Mouse (Mus musculus) neural tube, embryonic 13.5 days (tissue): ENCODE measurements around the gene Spats2l. TPM values are rescaled to one million over a fixed set of nuclear protein-coding genes. Genes with fewer than 3 reads are reported as not detected.

Experiments
- ATAC-seq: fragments of 200-750 bp; cut with Nextera tagmentation; 2 replicates; pipeline ENCODE4 v1.8.0; 2017; ENCODE audit warnings: low read depth, mild to moderate bottlenecking, moderate TSS enrichment, moderate library complexity
- H3K27ac ChIP-seq: fragments of 300-500 bp; sonication (generic); replicated peaks from 2 replicates; pipeline ENCODE4 v1.5.1; 2015; ENCODE audit warnings: moderate library complexity, mild to moderate bottlenecking, inconsistent platforms
- H3K27me3 ChIP-seq: fragments of 300-500 bp; sonication (generic); 2 replicates; pipeline ENCODE4 v1.6.1; 2015; ENCODE audit warnings: mild to moderate bottlenecking, inconsistent platforms
- H3K36me3 ChIP-seq: fragments of 300-500 bp; sonication (generic); 2 replicates; pipeline ENCODE4 v1.6.1; 2015; ENCODE audit warnings: mild to moderate bottlenecking, inconsistent platforms
- H3K4me1 ChIP-seq: fragments of 300-500 bp; sonication (generic); replicated peaks from 2 replicates; pipeline ENCODE4 v1.6.1; 2015; ENCODE audit warnings: inconsistent platforms
- H3K4me2 ChIP-seq: fragments of 300-500 bp; sonication (generic); 2 replicates; pipeline ENCODE4 v1.6.1; 2015; ENCODE audit warnings: inconsistent platforms, mild to moderate bottlenecking, moderate library complexity
- H3K4me3 ChIP-seq: fragments of 300-500 bp; sonication (generic); 2 replicates; pipeline ENCODE4 v1.5.1; 2015; ENCODE audit warnings: mild to moderate bottlenecking, inconsistent platforms
- H3K9ac ChIP-seq: fragments of 300-500 bp; sonication (generic); 2 replicates; pipeline ENCODE4 v1.6.1; 2015; ENCODE audit warnings: moderate library complexity, mild to moderate bottlenecking, inconsistent platforms
- H3K9me3 ChIP-seq: fragments of 300-500 bp; sonication (generic); 2 replicates; pipeline ENCODE4 v1.6.1; 2016; ENCODE audit warnings: inconsistent platforms
- WGBS: fragments of 180-500 bp; shearing (Covaris S2); methylation state at CpG from one replicate; pipeline ENCODE4 v1.1.7; 2015; 5-methylcytosine and 5-hydroxymethylcytosine counted together
- polyA plus RNA-seq: library from polyadenylated mRNA; unstranded; fragments of >200 nt; fragmentation: Nextera tagmentation; extraction: Ambion mirVana; gene quantifications from 2 replicates; pipeline ENCODE4 v1.2.1, GENCODE M21; 2015

Spats2l gene
- polyA plus RNA-seq, 1 experiment from 2014 or later: 52.5 TPM

DNA sequence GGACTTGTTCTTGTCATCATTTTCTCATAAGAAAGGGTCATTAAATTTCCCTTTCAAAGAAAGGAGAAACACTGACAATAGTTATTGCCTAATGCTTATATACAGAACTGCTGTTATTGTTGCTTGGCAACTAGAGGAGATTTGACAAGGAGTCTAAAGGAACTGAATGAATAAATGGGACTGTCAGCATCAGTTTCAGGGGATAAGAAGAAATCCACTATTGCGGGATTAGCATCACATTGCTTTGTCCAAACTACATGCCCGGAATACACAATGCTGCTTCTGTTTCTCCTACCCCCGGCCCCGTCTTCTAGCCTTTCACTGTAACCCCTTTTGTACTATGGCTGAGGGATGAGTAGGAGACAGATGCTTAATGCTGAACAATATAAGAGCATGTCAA lies 88.1 kb downstream of the Spats2l start:
- Histone ChIP-seq H3K36me3 (no peaks in the 10 kb centered on the region), H3K27ac (0 out of 2 replicates have a peak overlapping the region, but pooled peaks have one; percentile 14), H3K27me3 (no peaks in the 10 kb centered on the region), H3K4me1 (peaks cover 19% of the 10 kb centered on the region), H3K9ac (no peak overlapping the region), H3K4me3 (no peak overlapping the region), H3K4me2 (no peak overlapping the region), H3K9me3 (peaks cover 3% of the 10 kb centered on the region; the same call in 1 of the 2 replicates)
- WGBS: 22% methylated on average over 4 of the region's 4 CpGs
- peak; percentile 63 for ATAC-seq

DNA sequence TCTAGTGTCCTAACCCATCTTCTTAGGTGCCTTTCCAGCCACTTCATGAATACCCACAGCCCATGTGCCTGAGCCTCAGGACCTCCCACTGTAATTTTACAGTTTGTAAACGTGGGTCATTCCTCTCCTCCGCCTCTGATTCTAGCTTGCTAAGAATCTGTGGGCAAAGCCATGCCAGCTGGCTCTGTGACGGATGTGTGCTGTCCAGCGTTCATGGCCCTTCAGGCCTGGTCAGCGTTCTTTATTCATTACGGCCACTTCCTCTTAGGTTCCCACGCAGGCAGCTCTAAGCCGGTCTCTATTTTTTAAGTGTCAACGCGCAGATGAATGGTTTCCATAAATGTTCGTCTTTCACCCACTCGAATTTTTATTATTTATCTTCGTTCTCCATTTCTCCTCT lies 94.7 kb downstream of the Spats2l start:
- ATAC-seq: no peak
- no peaks in the 10 kb centered on the region for H3K36me3 ChIP-seq

DNA sequence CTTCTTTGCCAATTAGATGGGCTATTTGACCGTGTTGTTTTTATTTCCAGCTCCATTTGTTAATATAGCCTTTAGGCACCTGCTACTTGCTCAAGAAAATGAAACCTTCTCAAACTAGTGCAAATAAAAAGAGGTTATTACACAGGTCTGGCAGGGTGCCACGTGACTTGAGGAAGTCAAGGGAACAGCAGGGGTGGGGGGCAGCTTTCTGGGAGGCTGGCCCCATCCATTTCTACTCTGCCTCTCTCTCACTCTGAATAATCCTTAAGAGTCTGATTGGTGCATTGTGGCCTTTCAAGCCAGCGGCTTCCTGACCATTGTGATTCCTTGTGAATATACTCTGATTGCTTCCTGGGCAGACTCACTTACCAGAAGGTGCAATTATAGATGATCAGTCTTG lies 98.0 kb downstream of the Spats2l start:
- ATAC-seq: no peak
- H3K27ac ChIP-seq: no peak overlapping the region
- WGBS: 25% methylated on average over 3 of the region's 3 CpGs

More for the DNA sequence above, 94.7 kb downstream of the Spats2l start:
- peaks cover 40% of the 10 kb centered on the region for H3K4me1 ChIP-seq
- H3K9me3 ChIP-seq: no peaks in the 10 kb centered on the region
- H3K27me3 ChIP-seq: no peaks in the 10 kb centered on the region
- H3K4me3 ChIP-seq: no peak overlapping the region
- no peak overlapping the region for H3K9ac ChIP-seq
- H3K27ac ChIP-seq: no peak overlapping the region
- WGBS: 68% methylated on average over 13 of the region's 13 CpGs
- H3K4me2 ChIP-seq: no peak overlapping the region

DNA sequence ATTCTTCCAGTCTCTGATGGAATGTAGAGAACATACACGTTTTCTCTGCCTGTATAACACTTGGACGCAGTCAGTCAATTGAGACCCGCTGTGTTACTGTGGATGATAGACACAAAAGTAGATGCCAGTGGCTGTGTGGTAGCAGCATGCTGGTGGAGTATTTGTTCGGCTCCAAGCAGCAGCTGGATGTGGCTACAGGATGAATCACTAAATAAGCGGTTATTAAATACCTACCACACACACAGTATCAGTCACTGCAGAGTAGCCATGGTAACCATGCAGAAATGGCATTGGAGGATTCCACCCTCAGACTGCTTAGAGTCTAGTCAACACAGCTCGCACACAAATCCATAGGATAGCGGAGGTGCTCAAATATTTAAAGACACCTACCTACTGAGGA lies 100.0 kb downstream of the Spats2l start:
- Histone ChIP-seq H3K4me3 (no peak overlapping the region), H3K27me3 (no peaks in the 10 kb centered on the region), H3K27ac (0 out of 2 replicates have a peak overlapping the region, but pooled peaks have one; percentile 13), H3K36me3 (no peaks in the 10 kb centered on the region), H3K4me1 (peaks cover 45% of the 10 kb centered on the region), H3K9me3 (no peaks in the 10 kb centered on the region), H3K9ac (no peak overlapping the region), H3K4me2 (no peak overlapping the region)
- ATAC-seq: no peak
- 82% methylated on average over 7 of the region's 7 CpGs for WGBS

More for the DNA sequence above, 98.0 kb downstream of the Spats2l start:
- H3K4me2 ChIP-seq: no peak overlapping the region
- H3K9me3 ChIP-seq: no peaks in the 10 kb centered on the region
- H3K36me3 ChIP-seq: no peaks in the 10 kb centered on the region
- H3K4me1 ChIP-seq: peaks cover 61% of the 10 kb centered on the region
- no peak overlapping the region for H3K4me3 ChIP-seq
- no peaks in the 10 kb centered on the region for H3K27me3 ChIP-seq
- no peak overlapping the region for H3K9ac ChIP-seq

DNA sequence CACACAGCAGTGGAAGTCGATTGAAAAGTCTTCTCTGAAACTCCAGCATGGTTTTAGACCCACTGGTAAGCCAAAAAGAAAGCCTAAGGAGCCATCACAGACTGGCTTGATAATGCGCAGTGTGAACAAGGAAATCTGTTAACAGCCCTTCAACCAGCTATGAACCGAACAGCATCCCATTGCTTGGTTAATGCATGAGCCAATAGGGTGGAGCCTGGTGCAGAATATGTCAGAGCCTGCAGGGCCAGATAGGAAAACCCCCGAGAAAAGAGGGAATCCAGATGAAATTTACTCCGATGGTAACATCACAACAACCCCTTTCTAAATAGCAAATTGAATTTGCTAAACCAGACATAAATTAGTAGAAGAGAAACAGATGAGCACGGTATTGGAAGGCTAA lies 101.1 kb downstream of the Spats2l start:
- H3K36me3 ChIP-seq: no peaks in the 10 kb centered on the region
- no peak overlapping the region for H3K4me3 ChIP-seq
- H3K9me3 ChIP-seq: no peaks in the 10 kb centered on the region
- 55% methylated on average over 6 of the region's 6 CpGs for WGBS
- H3K27ac ChIP-seq: peak overlapping the region; percentile 79
- peak; percentile 72 for ATAC-seq
- H3K27me3 ChIP-seq: no peaks in the 10 kb centered on the region
- peaks cover 45% of the 10 kb centered on the region for H3K4me1 ChIP-seq
- peak overlapping the region; percentile 27 for H3K4me2 ChIP-seq
- no peak overlapping the region for H3K9ac ChIP-seq

DNA sequence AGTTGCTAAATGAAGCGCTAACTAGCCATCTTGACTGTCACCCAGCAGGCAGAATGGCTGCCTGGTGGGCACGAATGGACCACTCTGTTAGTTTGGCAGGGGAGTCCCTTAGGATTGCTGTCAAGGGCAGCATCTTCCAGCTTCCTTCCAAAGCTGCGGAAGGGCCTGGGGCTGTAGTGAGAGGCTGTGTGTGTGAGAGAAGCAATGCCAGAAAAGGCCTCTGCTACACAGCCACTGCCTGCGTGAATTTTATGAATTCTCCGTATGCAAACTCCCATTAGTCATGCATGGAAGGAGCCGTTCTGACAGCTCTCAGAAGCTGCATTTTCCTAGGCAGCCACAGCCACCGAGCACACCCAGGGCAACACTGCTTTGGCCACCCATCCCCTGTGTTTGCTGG lies 101.5 kb downstream of the Spats2l start:
- Histone ChIP-seq H3K4me3 (no peak overlapping the region), H3K9ac (0 out of 2 replicates have a peak overlapping the region, but pooled peaks have one; percentile 27)

DNA sequence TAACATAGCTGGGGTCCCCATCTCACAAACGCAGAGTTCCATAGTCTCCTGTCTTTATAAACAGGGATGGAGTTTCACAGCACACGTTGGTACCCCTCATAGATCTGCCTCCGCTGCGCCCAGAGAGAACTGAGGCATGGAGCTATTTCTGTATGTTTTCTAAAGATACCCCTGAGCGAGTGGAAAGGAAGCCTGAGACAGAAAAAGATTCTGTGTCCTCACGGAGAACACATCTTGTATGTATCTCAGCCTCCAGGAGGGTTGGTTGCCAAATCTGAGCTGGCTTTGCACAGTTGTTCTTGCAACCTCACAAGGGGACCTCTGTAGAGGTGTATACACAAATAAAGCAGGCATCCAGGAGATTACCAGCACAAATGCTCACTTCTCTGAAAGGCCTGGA lies 105.0 kb downstream of the Spats2l start:
- Histone ChIP-seq H3K4me2 (no peak overlapping the region), H3K9me3 (no peaks in the 10 kb centered on the region), H3K9ac (no peak overlapping the region), H3K4me3 (no peak overlapping the region), H3K27ac (no peak overlapping the region), H3K4me1 (peaks cover 20% of the 10 kb centered on the region), H3K27me3 (no peaks in the 10 kb centered on the region), H3K36me3 (no peaks in the 10 kb centered on the region)
- WGBS: 91% methylated on average over 6 of the region's 6 CpGs
- ATAC-seq: no peak

More for the DNA sequence above, 101.5 kb downstream of the Spats2l start:
- peak overlapping the region; percentile 79 for H3K27ac ChIP-seq
- H3K9me3 ChIP-seq: no peaks in the 10 kb centered on the region
- no peaks in the 10 kb centered on the region for H3K27me3 ChIP-seq
- ATAC-seq: peak; percentile 84
- H3K4me1 ChIP-seq: peaks cover 45% of the 10 kb centered on the region
- no peaks in the 10 kb centered on the region for H3K36me3 ChIP-seq
- WGBS: 32% methylated on average over 7 of the region's 7 CpGs
- peak overlapping the region; percentile 27 for H3K4me2 ChIP-seq

DNA sequence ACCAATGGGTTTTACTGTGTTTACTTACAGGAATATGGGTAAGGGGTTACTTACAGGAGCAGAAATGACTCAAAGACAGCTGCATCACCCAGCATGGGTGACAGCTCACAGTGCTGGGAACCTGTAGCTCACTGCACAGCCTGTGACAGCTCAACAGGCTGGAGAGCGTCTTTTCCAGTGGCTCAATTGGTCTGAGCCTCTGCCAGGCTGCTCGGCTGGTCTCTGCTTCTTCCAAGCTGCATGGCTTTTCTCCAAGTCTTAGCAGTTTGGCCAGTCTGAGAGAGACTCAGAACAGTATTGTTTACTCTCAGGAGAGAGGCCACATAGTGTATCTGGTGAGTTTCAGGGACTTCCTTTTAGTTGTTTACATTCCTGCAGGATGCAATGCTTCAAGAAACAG lies 110.9 kb downstream of the Spats2l start:
- no peak overlapping the region for H3K9ac ChIP-seq
- no peak for ATAC-seq
- WGBS: 81% methylated on average over 2 of the region's 2 CpGs

DNA sequence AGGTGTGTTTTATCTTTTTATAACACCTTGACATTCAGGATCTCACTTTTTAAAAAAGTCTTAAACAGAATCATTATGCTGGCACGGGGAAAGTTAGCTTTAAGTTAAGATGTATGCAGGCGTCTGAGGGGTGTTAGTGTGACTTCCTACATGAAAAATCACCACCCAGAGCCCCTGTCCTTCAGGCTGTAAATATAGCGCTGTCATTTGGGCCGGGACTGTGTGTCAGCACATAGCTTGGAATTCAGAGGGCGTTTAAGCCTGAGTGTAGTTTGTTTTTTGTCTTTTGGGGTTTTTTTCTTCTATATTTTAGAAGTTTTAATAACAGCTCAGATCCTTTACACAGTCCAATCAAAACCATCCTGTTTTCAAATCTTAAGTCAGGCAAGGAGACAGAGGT lies 115.8 kb downstream of the Spats2l start:
- 41% methylated on average over 5 of the region's 5 CpGs for WGBS
- Histone ChIP-seq H3K4me2 (no peak overlapping the region), H3K36me3 (peaks cover 8% of the 10 kb centered on the region), H3K9ac (no peak overlapping the region), H3K4me3 (no peak overlapping the region), H3K27ac (no peak overlapping the region), H3K4me1 (peaks cover 13% of the 10 kb centered on the region), H3K27me3 (no peaks in the 10 kb centered on the region), H3K9me3 (no peaks in the 10 kb centered on the region)
- ATAC-seq: no peak

More for the DNA sequence above, 110.9 kb downstream of the Spats2l start:
- Histone ChIP-seq H3K36me3 (peaks cover 8% of the 10 kb centered on the region), H3K4me1 (peaks cover 4% of the 10 kb centered on the region; the same call in 1 of the 2 replicates), H3K27ac (no peak overlapping the region), H3K4me2 (no peak overlapping the region), H3K4me3 (no peak overlapping the region), H3K9me3 (no peaks in the 10 kb centered on the region), H3K27me3 (no peaks in the 10 kb centered on the region)

DNA sequence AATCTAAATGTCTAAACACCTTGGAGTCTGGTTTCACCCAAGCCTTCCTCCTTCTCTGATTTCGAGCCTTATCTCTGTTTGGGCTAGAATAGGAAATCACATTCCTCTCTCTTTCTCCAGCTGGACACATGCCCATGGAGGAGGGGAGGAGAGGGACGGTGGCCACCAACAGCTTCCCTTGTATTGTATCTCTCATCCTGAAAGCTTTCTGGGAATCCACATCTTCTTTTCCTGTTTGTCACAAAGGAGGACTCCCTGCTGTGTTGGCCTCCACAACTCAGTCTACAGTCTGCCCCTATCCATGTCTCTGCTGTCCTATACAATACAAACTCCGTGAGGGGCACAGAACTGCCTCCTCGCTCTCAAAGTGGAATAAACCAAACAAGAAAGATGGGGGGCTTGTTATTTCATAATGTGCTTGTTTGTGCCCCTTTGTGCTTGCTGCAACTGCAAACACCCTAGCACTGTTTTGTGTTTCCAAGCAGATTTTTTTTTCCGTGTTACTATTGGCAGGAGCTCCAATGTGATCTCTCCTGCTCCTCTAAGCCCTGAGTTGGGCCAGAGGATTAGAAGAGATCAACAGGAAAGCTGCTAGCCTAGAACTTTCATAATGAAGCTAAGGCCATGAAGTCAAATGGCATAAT lies 116.4 kb downstream of the Spats2l start:
- WGBS: 15% methylated on average over 5 of the region's 5 CpGs
- H3K9ac ChIP-seq: no peak overlapping the region
- H3K4me1 ChIP-seq: peaks cover 13% of the 10 kb centered on the region
- no peak for ATAC-seq
- no peak overlapping the region for H3K4me3 ChIP-seq
- H3K36me3 ChIP-seq: peaks cover 8% of the 10 kb centered on the region
- H3K27ac ChIP-seq: no peak overlapping the region
- H3K4me2 ChIP-seq: no peak overlapping the region
- H3K9me3 ChIP-seq: no peaks in the 10 kb centered on the region
- no peaks in the 10 kb centered on the region for H3K27me3 ChIP-seq

DNA sequence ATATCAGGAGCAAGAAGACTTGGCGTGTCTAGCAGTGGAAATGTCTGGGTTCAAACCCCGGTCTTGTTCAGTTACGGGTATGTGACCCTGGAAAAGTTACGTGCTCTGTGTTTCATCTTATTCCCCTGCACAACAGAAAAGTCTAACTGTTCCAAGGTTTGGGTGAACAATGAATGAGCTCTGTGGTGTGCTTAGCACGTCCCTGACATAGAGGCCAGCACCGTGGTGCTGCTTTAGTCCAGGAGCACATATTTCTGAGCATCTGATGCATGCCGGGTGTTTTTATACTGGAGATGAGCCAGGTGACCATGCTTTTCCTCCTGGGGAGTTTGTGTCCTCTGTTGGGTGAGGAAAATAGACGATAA lies 116.9 kb downstream of the Spats2l start:
- WGBS: 77% methylated on average over 8 of the region's 8 CpGs
- ATAC-seq: no peak
- Histone ChIP-seq H3K4me2 (no peak overlapping the region), H3K27me3 (no peaks in the 10 kb centered on the region), H3K9ac (no peak overlapping the region), H3K36me3 (peaks cover 4% of the 10 kb centered on the region; the same call in 1 of the 2 replicates), H3K9me3 (no peaks in the 10 kb centered on the region), H3K4me1 (peaks cover 13% of the 10 kb centered on the region), H3K4me3 (no peak overlapping the region), H3K27ac (no peak overlapping the region)

DNA sequence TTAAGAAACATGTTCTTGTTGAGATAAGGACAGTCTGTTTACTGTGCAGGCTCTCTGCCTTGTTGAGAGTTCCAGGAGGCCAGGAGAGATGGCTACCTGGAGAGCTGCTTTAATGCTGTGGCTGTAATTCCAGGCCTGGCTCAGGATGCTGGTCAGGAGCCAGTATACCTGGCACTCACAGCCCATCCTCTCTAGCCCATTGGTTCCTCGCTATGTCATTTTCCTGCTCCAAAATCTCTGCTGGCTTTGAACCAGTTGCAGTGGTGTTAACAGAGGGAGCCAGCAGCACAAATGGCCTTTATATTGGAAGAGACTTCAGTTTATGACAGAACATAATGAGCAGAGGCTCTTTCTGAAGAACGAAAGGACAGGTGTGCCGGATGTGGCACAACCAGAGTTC lies 127.5 kb downstream of the Spats2l start:
- Histone ChIP-seq H3K9ac (no peak overlapping the region), H3K9me3 (no peaks in the 10 kb centered on the region), H3K4me3 (no peak overlapping the region), H3K27me3 (no peaks in the 10 kb centered on the region), H3K4me1 (no peaks in the 10 kb centered on the region), H3K4me2 (no peak overlapping the region), H3K36me3 (peaks cover 14% of the 10 kb centered on the region), H3K27ac (no peak overlapping the region)
- WGBS: 67% methylated on average over 3 of the region's 3 CpGs
- no peak for ATAC-seq

DNA sequence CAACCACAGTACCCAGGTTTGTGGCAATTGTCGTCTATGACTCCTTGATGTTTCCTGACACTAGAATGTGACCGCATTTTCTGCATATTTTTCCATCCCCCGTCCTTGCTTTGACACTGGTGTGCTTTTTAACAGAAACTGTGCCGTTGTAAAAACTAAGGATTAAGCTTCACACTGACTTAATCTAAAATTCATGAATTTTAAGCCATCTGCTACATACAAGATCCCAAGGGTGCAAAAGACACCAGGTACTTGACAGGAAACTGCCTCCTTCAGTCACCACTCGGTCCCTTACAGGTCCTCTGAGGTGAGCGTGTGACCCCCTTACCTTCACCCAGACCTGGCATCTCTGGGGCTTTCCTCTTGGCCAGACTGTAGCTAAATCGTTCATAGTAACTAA lies 129.8 kb downstream of the Spats2l start:
- Histone ChIP-seq H3K4me1 (no peaks in the 10 kb centered on the region), H3K36me3 (peaks cover 18% of the 10 kb centered on the region), H3K27ac (no peak overlapping the region), H3K9ac (no peak overlapping the region), H3K27me3 (no peaks in the 10 kb centered on the region), H3K4me3 (no peak overlapping the region), H3K9me3 (no peaks in the 10 kb centered on the region), H3K4me2 (no peak overlapping the region)
- 86% methylated on average over 7 of the region's 7 CpGs for WGBS
- ATAC-seq: no peak
